In genomic region chr10:29146858-29147640, GRCm38 (mm10) we compare ENCODE assay signal across 8 mouse cellular contexts. TPM values are rescaled to one million over a fixed set of nuclear protein-coding genes. Genes with fewer than 3 reads are reported as not detected.
DNase-seq lines count a peak whose midpoint lies in the region; ATAC-seq and TF ChIP-seq lines count a peak whose summit lies in the region.

No protein-coding gene starts in this region.

- no peak for TF ChIP-seq CTCF in liver, adult 2 months (IDR thresholded peaks at IDR 0.05; ENCODE audit: low read depth, low read length)
- TF ChIP-seq CTCF in testis, adult 2 months (IDR thresholded peaks at IDR 0.05; ENCODE audit: control insufficient read depth, insufficient read depth, insufficient replicate concordance, low read depth, low read length), result no peak

- no peak for TF ChIP-seq POLR2A in liver, adult 2 months (IDR thresholded peaks at IDR 0.05; ENCODE audit: extremely low read depth, insufficient read depth, low read length)
- no peak for TF ChIP-seq POLR2A in testis, adult 2 months (IDR thresholded peaks at IDR 0.05; ENCODE audit: control insufficient read depth, low read depth, low read length)

- H3K36me3 ChIP-seq in forebrain, embryonic 11.5 days (ENCODE audit: control insufficient read depth, insufficient read depth, low read length), result no peaks in the 10 kb centered on the region
- H3K36me3 ChIP-seq in heart, embryonic 14.5 days (ENCODE audit: control insufficient read depth, insufficient read depth, low read length), result no peaks in the 10 kb centered on the region
- no peaks in the 10 kb centered on the region for H3K36me3 ChIP-seq in liver, adult 2 months (ENCODE audit: control insufficient read depth, insufficient read depth, low read length)
- H3K36me3 ChIP-seq in testis, adult 2 months (ENCODE audit: control insufficient read depth, insufficient read depth, low read length), result no peaks in the 10 kb centered on the region

- peak overlapping the region; percentile 70 for H3K4me3 ChIP-seq in forebrain, embryonic 11.5 days (ENCODE audit: low read depth, low read length)
- H3K4me3 ChIP-seq in heart, embryonic 14.5 days (ENCODE audit: control insufficient read depth in 1 of 2, insufficient read depth in 1 of 2, low read depth in 1 of 2, low read length in 2 of 2), result peak overlapping the region; percentile 47 to 51
- peak overlapping the region; percentile 49; the same call in 1 of the 2 replicates for H3K4me3 ChIP-seq in liver, adult 2 months (ENCODE audit: insufficient read depth, low read depth, low read length)
- H3K4me3 ChIP-seq in testis, adult 2 months (ENCODE audit: control insufficient read depth, low read depth, low read length), result peak overlapping the region; percentile 67

- no peaks in the 10 kb centered on the region for H3K27me3 ChIP-seq in forebrain, embryonic 11.5 days (ENCODE audit: control insufficient read depth, insufficient read depth, low read length)
- peaks cover 70% of the 10 kb centered on the region for H3K27me3 ChIP-seq in heart, embryonic 14.5 days (ENCODE audit: control insufficient read depth, insufficient read depth, low read length)
- peaks cover 20% of the 10 kb centered on the region for H3K27me3 ChIP-seq in liver, adult 2 months (ENCODE audit: control insufficient read depth, insufficient read depth, low read length)
- no peaks in the 10 kb centered on the region; the same call in 1 of the 2 replicates for H3K27me3 ChIP-seq in testis, adult 2 months (ENCODE audit: control insufficient read depth, insufficient read depth, low read length)

- H3K79me2 ChIP-seq in liver, adult 2 months (ENCODE audit: control insufficient read depth, insufficient read depth, low read length), result no peaks in the 10 kb centered on the region

- DNase-seq in CD4-positive helper T cell, adult 2 months (ENCODE audit: low read depth, low spot score), result peak; percentile 5
- DNase-seq in c-Kit-positive CD71-negative TER-119-negative erythroid progenitor cells, embryonic 14.5 days (ENCODE audit: low read depth), result peak; percentile 58
- peak; percentile 91 for DNase-seq in forebrain, embryonic 11.5 days (ENCODE audit: low spot score)
- peak; percentile 89 for DNase-seq in kidney, postnatal 10 days
- DNase-seq in liver, adult 2 months (ENCODE audit: extremely low read depth, low read depth, low spot score), result peak; percentile 29
- DNase-seq in neural tube, embryonic 10.5 days (ENCODE audit: extremely low spot score, low spot score), result peak; percentile 92

- H3K27ac ChIP-seq in forebrain, embryonic 11.5 days (ENCODE audit: low read depth, low read length), result peak overlapping the region; percentile 84
- H3K27ac ChIP-seq in heart, embryonic 14.5 days (replicated peaks in 1 of 2; ENCODE audit: control insufficient read depth in 1 of 2, insufficient read depth in 1 of 2, low read depth in 2 of 2, low read length in 2 of 2), result no peak overlapping the region
- no peak overlapping the region for H3K27ac ChIP-seq in liver, adult 2 months (replicated peaks; ENCODE audit: insufficient read depth, low read depth, low read length)
- H3K27ac ChIP-seq in testis, adult 2 months (ENCODE audit: control insufficient read depth, insufficient read depth, low read depth, low read length), result no peak overlapping the region

- peaks cover 5% of the 10 kb centered on the region; the same call in 1 of the 2 replicates for H3K4me1 ChIP-seq in forebrain, embryonic 11.5 days (replicated peaks; ENCODE audit: control insufficient read depth, insufficient read depth, low read length)
- H3K4me1 ChIP-seq in heart, embryonic 14.5 days (ENCODE audit: control insufficient read depth in 2 of 2, insufficient read depth in 2 of 2, low read length in 2 of 2), result peaks cover 0 to 11% of the 10 kb centered on the region in 2 experiments; a peak in 2 of 4 replicates
- no peaks in the 10 kb centered on the region for H3K4me1 ChIP-seq in liver, adult 2 months (ENCODE audit: control insufficient read depth, insufficient read depth, low read length)
- H3K4me1 ChIP-seq in testis, adult 2 months (ENCODE audit: control insufficient read depth, insufficient read depth, low read length), result peaks cover 11% of the 10 kb centered on the region

- H3K4me2 ChIP-seq in forebrain, embryonic 11.5 days (ENCODE audit: low read depth, low read length, severe bottlenecking), result peak overlapping the region; percentile 88
- peak overlapping the region; percentile 93 for H3K4me2 ChIP-seq in heart, embryonic 14.5 days (ENCODE audit: low read length)

- peak overlapping the region; percentile 79 for H3K9ac ChIP-seq in forebrain, embryonic 11.5 days (ENCODE audit: low read length)
- no peak overlapping the region for H3K9ac ChIP-seq in heart, embryonic 14.5 days (ENCODE audit: low read length)
- H3K9ac ChIP-seq in liver, adult 2 months (ENCODE audit: low read depth, low read length), result no peak overlapping the region

- under 1% methylated on average over 57 of the region's 65 CpGs for WGBS in forebrain, embryonic 11.5 days
- WGBS in heart, embryonic 14.5 days, result under 1% methylated on average over 44 of the region's 65 CpGs
- 1% methylated on average over 58 of the region's 65 CpGs for WGBS in liver, adult 2 months

- ATAC-seq in forebrain, embryonic 11.5 days (replicated peaks; ENCODE audit: low FRiP score), result peak; percentile 73
- ATAC-seq in heart, embryonic 14.5 days (ENCODE audit: insufficient number of reproducible peaks, insufficient read depth, low FRiP score, low read depth), result peak; percentile 80

- H3K9me3 ChIP-seq in forebrain, embryonic 11.5 days (ENCODE audit: control insufficient read depth, low read length), result no peaks in the 10 kb centered on the region
- no peaks in the 10 kb centered on the region for H3K9me3 ChIP-seq in heart, embryonic 14.5 days (ENCODE audit: control insufficient read depth, low read length)

RNA-seq across cellular contexts. Expression of gene Soga3, which starts 3.4 kb away (rescaled TPM):
- polyA plus RNA-seq in forebrain, embryonic 11.5 days (2014; fragmentation: Nextera tagmentation; extraction: Ambion mirVana), result 28.7 and 29.8 TPM in 2 replicates
- polyA plus RNA-seq in heart, embryonic 14.5 days (2014; fragmentation: Nextera tagmentation; extraction: Ambion mirVana), result 0.32 and 0.55 TPM in 2 replicates
- not detected in 2 replicates for total RNA-seq in liver, adult 2 months (2014; rRNA removed)
- not detected in 2 replicates for polyA plus RNA-seq in liver, adult 2 months (2012; rRNA removed)
- 0.02 and 0.05 TPM in 2 replicates for polyA plus RNA-seq in testis, adult 2 months (2012; rRNA removed)

RNA-seq across cellular contexts. Expression of gene Gm49353, which starts 51.7 kb away (rescaled TPM):
- 4.5 and 5.3 TPM in 2 replicates for polyA plus RNA-seq in forebrain, embryonic 11.5 days (2014; fragmentation: Nextera tagmentation; extraction: Ambion mirVana)
- not detected in 2 replicates for polyA plus RNA-seq in heart, embryonic 14.5 days (2014; fragmentation: Nextera tagmentation; extraction: Ambion mirVana)
- not detected in 2 replicates for total RNA-seq in liver, adult 2 months (2014; rRNA removed)
- polyA plus RNA-seq in liver, adult 2 months (2012; rRNA removed), result not detected in 2 replicates
- not detected in 2 replicates for polyA plus RNA-seq in testis, adult 2 months (2012; rRNA removed)

Comparison
In these comparisons a context has a peak if more than half of its experiments do, and no peak if none do; other contexts are left out.
1. DNase-seq: peak in every context shown above with its lines; median percentile 92 in neural tube, embryonic 10.5 days; 91 in forebrain, embryonic 11.5 days; 89 in kidney, postnatal 10 days; 58 in c-Kit-positive CD71-negative TER-119-negative erythroid progenitor cells, embryonic 14.5 days; 29 in liver, adult 2 months; 5 in CD4-positive helper T cell, adult 2 months.
2. RNA of gene Soga3, which starts 3.4 kb away (polyA plus RNA-seq): 28.7 to 29.8 TPM in forebrain, embryonic 11.5 days; 0.32 to 0.55 TPM in heart, embryonic 14.5 days, 0.02 to 0.05 TPM in testis, adult 2 months and not detected in liver, adult 2 months; every median in the first group is over 10 times any median in the second.
3. Peak in every context shown above with its lines, with median percentiles within 50 percentile points of each other: H3K4me3 ChIP-seq.